Mouse (Mus musculus): Measurements from ENCODE around the gene Mapkapk2. TPM values are rescaled to one million over a fixed set of nuclear protein-coding genes. Genes with fewer than 3 reads are reported as not detected.
A peak's percentile ranks its signal among the peaks of the same experiment; 100 is the strongest.
"Not testable (repeated sequence)": the region's sequence is repeated elsewhere in the genome, so short reads cannot be mapped to it uniquely, and the experiment has no call there.

Mapkapk2 gene
- 18.3 and 19.6 TPM in 2 replicates for polyA plus RNA-seq (2015; fragmentation: Nextera tagmentation; extraction: Ambion mirVana)

GRCm38 (mm10) chr1:131097700-131098094 is at the start of gene Mapkapk2:
Gene Mapkapk2, minus strand, starts transcription at chr1:131097826.
- Histone ChIP-seq H3K9ac (replicated peaks) (peak within 1 kb of the TSS; percentile 93), H3K4me3 (ENCODE audit: low read depth, low read length) (peak within 1 kb of the TSS; percentile 95), H3K9me3 (ENCODE audit: low read length) (no peaks in the 10 kb centered on the region), H3K4me2 (ENCODE audit: low read depth, low read length) (peak within 1 kb of the TSS; percentile 98), H3K27ac (ENCODE audit: low read depth) (peak within 1 kb of the TSS; percentile 96), H3K36me3 (replicated peaks; ENCODE audit: insufficient read depth, low read length) (no peaks in the 10 kb centered on the region), H3K27me3 (ENCODE audit: insufficient read depth, low read length) (no peaks in the 10 kb centered on the region), H3K4me1 (ENCODE audit: insufficient read depth) (peaks cover 30% of the 10 kb centered on the region)
- 1% methylated on average over 19 of the region's 32 CpGs for WGBS (ENCODE audit: insufficient replicate concordance)
- TF ChIP-seq EP300 (IDR thresholded peaks at IDR 0.05; ENCODE audit: low read depth) (no peak), CTCF (IDR thresholded peaks at IDR 0.05; ENCODE audit: low read depth) (no peak)
- DNase-seq (peak; percentile 96), ATAC-seq (peak; percentile 92)

GRCm38 (mm10) chr1:131146181-131146614 is 48.6 kb upstream of the Mapkapk2 start:
- Histone ChIP-seq H3K4me1 (ENCODE audit: insufficient read depth) (no peaks in the 10 kb centered on the region), H3K4me3 (ENCODE audit: low read depth, low read length) (no peak overlapping the region), H3K9ac (replicated peaks) (no peak overlapping the region), H3K27ac (ENCODE audit: low read depth) (no peak overlapping the region), H3K36me3 (replicated peaks; ENCODE audit: insufficient read depth, low read length) (no peaks in the 10 kb centered on the region), H3K4me2 (ENCODE audit: low read depth, low read length) (no peak overlapping the region), H3K27me3 (ENCODE audit: insufficient read depth, low read length) (no peaks in the 10 kb centered on the region), H3K9me3 (ENCODE audit: low read length) (no peaks in the 10 kb centered on the region)
- peak; percentile 15; the same call in 1 of the 2 replicates for TF ChIP-seq EP300 (IDR thresholded peaks at IDR 0.05; ENCODE audit: low read depth)
- no peak for TF ChIP-seq CTCF (IDR thresholded peaks at IDR 0.05; ENCODE audit: low read depth)
- DNase-seq = no peak
- ATAC-seq = no peak
- WGBS (ENCODE audit: insufficient replicate concordance) = 35% methylated on average over 3 of the region's 3 CpGs

DNA sequence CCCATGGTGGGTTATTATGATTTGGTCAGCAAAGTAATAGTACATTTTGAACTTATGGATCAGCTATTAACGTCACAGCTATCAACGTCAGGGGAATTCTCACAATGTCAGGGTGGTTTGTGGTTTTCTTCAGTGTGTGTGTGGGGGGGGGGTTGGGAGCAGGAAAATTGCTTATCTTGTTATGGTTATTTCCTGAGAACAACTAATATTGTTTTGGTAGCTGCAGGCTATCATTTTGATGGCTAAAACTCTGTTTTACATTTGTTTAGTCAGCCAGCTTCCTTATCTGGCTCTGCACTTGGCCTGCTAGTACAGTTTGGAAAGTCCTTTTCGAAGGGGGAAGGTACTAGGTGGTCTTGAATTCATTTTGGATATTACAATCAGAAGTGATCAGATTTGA is 47.6 kb upstream of the Mapkapk2 start:
- H3K4me2 ChIP-seq (ENCODE audit: low read depth, low read length); H3K36me3 ChIP-seq (replicated peaks; ENCODE audit: insufficient read depth, low read length); H3K27me3 ChIP-seq (ENCODE audit: insufficient read depth, low read length); H3K27ac ChIP-seq (ENCODE audit: low read depth); H3K4me3 ChIP-seq (ENCODE audit: low read depth, low read length); H3K9me3 ChIP-seq (ENCODE audit: low read length); DNase-seq; H3K4me1 ChIP-seq (ENCODE audit: insufficient read depth); ATAC-seq; H3K9ac ChIP-seq (replicated peaks): not testable (repeated sequence)
- 46% methylated on average over 3 of the region's 3 CpGs for WGBS (ENCODE audit: insufficient replicate concordance)

DNA sequence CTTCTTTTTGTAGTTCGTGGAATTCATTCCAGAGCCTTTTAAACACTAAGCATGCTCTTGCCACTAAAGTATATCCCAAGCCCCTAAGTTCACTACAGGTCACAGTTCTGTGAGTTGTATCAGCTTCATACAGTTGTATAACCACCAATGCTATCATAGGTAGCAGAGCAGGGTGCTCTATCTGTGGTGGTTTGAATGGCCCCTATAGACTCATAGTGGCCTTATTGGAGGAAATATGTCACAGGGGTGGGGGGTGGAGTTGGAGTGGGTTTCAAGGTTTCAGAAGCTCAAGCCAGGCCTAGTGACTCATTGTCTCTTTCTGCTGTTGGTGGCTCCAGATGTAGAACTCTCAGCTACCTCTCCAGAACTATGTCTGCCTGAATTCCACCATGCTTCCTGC is 44.8 kb upstream of the Mapkapk2 start:
- Histone ChIP-seq H3K9me3 (ENCODE audit: low read length) (no peaks in the 10 kb centered on the region), H3K4me2 (ENCODE audit: low read depth, low read length) (no peak overlapping the region), H3K36me3 (replicated peaks; ENCODE audit: insufficient read depth, low read length) (no peaks in the 10 kb centered on the region), H3K27me3 (ENCODE audit: insufficient read depth, low read length) (no peaks in the 10 kb centered on the region), H3K4me1 (ENCODE audit: insufficient read depth) (peaks cover 5% of the 10 kb centered on the region), H3K9ac (replicated peaks) (no peak overlapping the region), H3K4me3 (ENCODE audit: low read depth, low read length) (no peak overlapping the region), H3K27ac (ENCODE audit: low read depth) (no peak overlapping the region)
- TF ChIP-seq EP300 (IDR thresholded peaks at IDR 0.05; ENCODE audit: low read depth) (no peak), CTCF (IDR thresholded peaks at IDR 0.05; ENCODE audit: low read depth) (no peak)
- 71% methylated on average over 1 of the region's 1 CpGs for WGBS (ENCODE audit: insufficient replicate concordance)
- ATAC-seq (no peak), DNase-seq (no peak)

DNA sequence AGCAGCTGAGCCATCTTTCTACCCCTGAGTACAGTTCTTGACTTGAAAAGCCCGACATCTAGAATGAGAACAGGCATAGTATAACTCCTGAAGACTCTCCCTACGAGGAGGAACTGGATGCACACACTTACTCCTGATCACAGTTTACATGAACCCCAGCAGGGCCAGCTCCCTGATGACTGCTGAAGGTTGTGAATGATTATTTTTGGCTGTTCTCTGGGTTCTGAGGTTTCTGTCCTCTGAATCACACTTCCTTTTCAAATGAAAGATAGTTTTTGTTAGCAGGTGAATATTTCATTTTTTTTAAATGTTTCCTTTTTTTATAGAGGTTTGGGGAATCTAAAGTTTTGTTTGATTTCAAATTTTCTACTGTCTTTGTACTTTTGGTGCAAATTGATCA is 43.8 kb upstream of the Mapkapk2 start:
- no peak overlapping the region for H3K27ac ChIP-seq (ENCODE audit: low read depth)
- ATAC-seq (no peak), DNase-seq (no peak)
- no peaks in the 10 kb centered on the region for H3K36me3 ChIP-seq (replicated peaks; ENCODE audit: insufficient read depth, low read length)
- H3K9ac ChIP-seq (replicated peaks) = no peak overlapping the region
- no peaks in the 10 kb centered on the region for H3K27me3 ChIP-seq (ENCODE audit: insufficient read depth, low read length)
- TF ChIP-seq EP300 (IDR thresholded peaks at IDR 0.05; ENCODE audit: low read depth) (no peak), CTCF (IDR thresholded peaks at IDR 0.05; ENCODE audit: low read depth) (no peak)
- WGBS (ENCODE audit: insufficient replicate concordance) = 39% methylated on average over 2 of the region's 2 CpGs
- peaks cover 5% of the 10 kb centered on the region for H3K4me1 ChIP-seq (ENCODE audit: insufficient read depth)
- H3K4me2 ChIP-seq (ENCODE audit: low read depth, low read length) = no peak overlapping the region
- H3K9me3 ChIP-seq (ENCODE audit: low read length) = no peaks in the 10 kb centered on the region
- no peak overlapping the region for H3K4me3 ChIP-seq (ENCODE audit: low read depth, low read length)

DNA sequence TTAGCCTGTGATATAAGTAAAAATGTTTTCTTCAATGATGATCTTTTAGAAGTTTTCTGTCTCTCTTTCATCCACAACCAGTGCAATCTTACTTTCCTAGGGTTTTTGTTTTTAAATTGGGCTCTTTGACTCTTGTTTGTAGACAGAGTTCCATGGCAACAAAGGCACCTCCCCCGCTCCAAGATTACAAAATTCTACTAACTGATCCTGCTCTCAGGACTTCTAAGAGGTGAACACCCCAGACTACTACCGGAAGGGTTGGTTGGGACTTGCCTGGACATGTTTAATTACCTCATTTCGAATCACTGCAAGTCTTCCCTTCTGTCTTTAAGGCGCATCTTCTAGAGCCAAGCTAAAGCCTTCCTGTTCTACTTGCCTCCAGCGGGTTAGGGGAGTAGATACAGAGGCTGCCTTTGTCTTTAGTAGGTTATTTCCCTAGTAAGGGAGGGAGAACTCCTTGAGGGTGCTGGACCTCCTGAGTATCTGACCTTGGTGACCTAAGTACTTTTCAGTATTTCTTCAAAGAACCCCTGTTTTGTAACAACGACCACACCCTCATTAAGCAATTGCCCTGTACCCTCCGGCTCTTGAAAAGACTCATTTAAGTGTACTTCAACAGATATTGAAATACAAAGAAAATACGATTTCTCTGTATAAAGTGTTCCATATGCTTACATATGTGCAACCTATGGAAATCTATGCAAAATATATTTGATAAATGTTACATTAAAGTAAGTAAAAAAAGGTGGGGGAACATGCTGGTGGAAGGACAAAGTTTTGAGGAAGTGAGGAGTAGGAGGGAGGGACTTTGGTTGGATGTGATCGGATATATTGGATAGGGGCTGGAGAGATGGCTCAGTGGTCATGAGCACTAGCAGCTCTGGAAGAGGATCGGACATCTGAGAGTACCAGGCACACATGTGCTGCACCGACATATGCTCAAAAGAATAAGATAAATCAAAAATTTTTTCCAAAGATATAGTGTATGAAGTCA is 41.8 kb upstream of the Mapkapk2 start:
- no peak overlapping the region; the same call in 1 of the 2 replicates for H3K9ac ChIP-seq (replicated peaks)
- no peak for DNase-seq

More for the DNA sequence above, 41.8 kb upstream of the Mapkapk2 start:
- ATAC-seq = no peak
- Histone ChIP-seq H3K36me3 (replicated peaks; ENCODE audit: insufficient read depth, low read length) (peaks cover under 1% of the 10 kb centered on the region; the same call in 1 of the 2 replicates), H3K27ac (ENCODE audit: low read depth) (peak overlapping the region; percentile 96), H3K27me3 (ENCODE audit: insufficient read depth, low read length) (no peaks in the 10 kb centered on the region), H3K4me2 (ENCODE audit: low read depth, low read length) (peak overlapping the region; percentile 97), H3K4me3 (ENCODE audit: low read depth, low read length) (peak overlapping the region; percentile 81), H3K9me3 (ENCODE audit: low read length) (no peaks in the 10 kb centered on the region), H3K4me1 (ENCODE audit: insufficient read depth) (peaks cover 9% of the 10 kb centered on the region)
- 54% methylated on average over 11 of the region's 11 CpGs for WGBS (ENCODE audit: insufficient replicate concordance)
- TF ChIP-seq EP300 (IDR thresholded peaks at IDR 0.05; ENCODE audit: low read depth) (no peak; the same call in 1 of the 2 replicates), CTCF (IDR thresholded peaks at IDR 0.05; ENCODE audit: low read depth) (no peak)

All from liver, postnatal 0 days (tissue).